Mouse (Mus musculus): Measurements from ENCODE around the gene Ces5a.

- TF ChIP-seq CTCF (IDR thresholded peaks at IDR 0.05; ENCODE audit: borderline replicate concordance, control insufficient read depth, extremely low read depth, insufficient read depth, low read length, poor library complexity) (no peak), POLR2A (IDR thresholded peaks at IDR 0.05; ENCODE audit: control insufficient read depth, extremely low read depth, insufficient read depth, low read length, poor library complexity) (no peak)
Observed at GRCm38 (mm10) chr8:93559696-93560095, 24.1 kb upstream of the Ces5a start.
